Mouse (Mus musculus) Muller cell, postnatal 12 days (primary cell): ENCODE measurements around the gene Lhfpl2.

Source experiments
- DNase-seq: peaks from one replicate; pipeline ENCODE4 v3.0.0-alpha.2; 2015; ENCODE audit errors: inconsistent ontology term

Gene Lhfpl2

GRCm38 (mm10) chr13:94212716-94213115 lies 155.1 kb downstream of the Lhfpl2 start:
- no peak for DNase-seq

GRCm38 (mm10) chr13:94223609-94224008 lies 166.0 kb downstream of the Lhfpl2 start:
- DNase-seq = no peak

- DNase-seq = no peak
These were observed 167.4 kb downstream of the Lhfpl2 start for GRCm38 (mm10) chr13:94224717-94225705.

GRCm38 (mm10) chr13:94231871-94232270 lies 174.3 kb downstream of the Lhfpl2 start:
- DNase-seq = no peak

GRCm38 (mm10) chr13:94239488-94239887 lies 181.9 kb downstream of the Lhfpl2 start:
- DNase-seq = no peak

GRCm38 (mm10) chr13:94240111-94240510 lies 182.5 kb downstream of the Lhfpl2 start:
- no peak for DNase-seq

- DNase-seq = no peak
These were observed 183.3 kb downstream of the Lhfpl2 start for GRCm38 (mm10) chr13:94240873-94241272.

- no peak for DNase-seq
These were observed 184.4 kb downstream of the Lhfpl2 start for GRCm38 (mm10) chr13:94241892-94242524.

- no peak for DNase-seq
These were observed 185.3 kb downstream of the Lhfpl2 start for GRCm38 (mm10) chr13:94242897-94243296.
